Mouse (Mus musculus): ENCODE results near the gene Gmds. TPM values are rescaled to one million over a fixed set of nuclear protein-coding genes. Genes with fewer than 3 reads are reported as not detected.
A peak's percentile ranks its signal among the peaks of the same experiment; 100 is the strongest.

The Gmds gene
- polyA plus RNA-seq, 1 experiment from 2014 or later: 133 TPM

DNA sequence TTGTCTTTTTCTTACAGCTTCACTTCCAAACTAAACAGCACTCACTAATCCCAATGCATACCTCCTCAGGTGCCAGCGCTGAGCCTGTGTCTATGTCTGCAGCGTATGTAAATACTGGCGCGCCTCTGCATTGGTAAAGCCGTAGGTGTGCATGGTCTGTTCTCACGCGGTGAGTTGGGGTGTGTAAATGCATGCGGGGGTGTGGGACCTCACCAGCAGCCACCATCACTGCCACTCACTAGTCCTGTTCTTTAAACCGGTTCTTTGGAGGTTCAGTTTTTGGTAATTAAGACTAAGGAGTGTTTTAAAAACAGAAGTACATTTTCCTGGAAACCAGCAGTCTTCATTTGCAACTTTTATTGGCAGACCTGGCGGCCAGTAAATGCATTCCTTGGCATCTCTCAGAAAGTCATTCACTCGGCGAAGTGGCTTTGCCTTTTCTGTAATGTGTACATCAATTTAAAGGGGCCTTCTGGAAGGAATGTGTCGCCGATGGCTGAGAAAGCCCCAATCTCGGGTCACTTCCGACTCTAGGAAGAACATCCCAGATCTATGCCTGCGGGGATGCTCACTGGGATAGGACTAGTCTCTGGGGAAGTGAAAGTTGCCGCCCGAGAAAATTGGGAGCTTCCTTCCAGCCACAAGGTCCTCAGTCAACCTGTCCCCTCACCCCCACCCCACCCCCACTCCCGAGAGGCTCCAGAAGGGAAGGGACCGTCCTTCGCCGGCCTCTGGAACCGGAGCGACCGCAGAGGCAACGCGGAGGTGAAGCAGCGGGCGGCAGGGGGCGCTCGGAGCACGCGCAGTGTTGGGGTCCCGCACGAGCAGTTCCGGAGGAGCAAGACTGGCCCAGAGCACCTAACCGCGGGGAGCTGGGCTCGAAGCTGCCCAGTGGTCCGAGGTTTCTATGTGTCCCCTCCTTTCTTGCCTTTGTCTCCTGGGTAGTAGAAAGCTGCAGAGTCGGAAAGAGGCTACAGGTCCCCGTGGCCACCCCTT, 537.7 kb downstream of the Gmds start:
- WGBS: 2% methylated on average over 43 of the region's 43 CpGs
- ATAC-seq (replicated peaks; ENCODE audit: low FRiP score, low TSS enrichment, low read depth) (peak; percentile 79), DNase-seq (ENCODE audit: low spot score) (peak; percentile 96)
- Histone ChIP-seq H3K9ac (ENCODE audit: low read length) (no peak overlapping the region), H3K4me2 (ENCODE audit: low read length) (peak overlapping the region; percentile 48), H3K4me3 (ENCODE audit: low read depth, low read length) (peak overlapping the region; percentile 30), H3K36me3 (ENCODE audit: control insufficient read depth, insufficient read depth, low read length) (no peaks in the 10 kb centered on the region), H3K4me1 (replicated peaks; ENCODE audit: control insufficient read depth, insufficient read depth, low read length) (0 out of 2 replicates have a peak, but pooled peaks cover 18% of the 10 kb centered on the region), H3K27ac (ENCODE audit: low read depth) (no peak overlapping the region), H3K27me3 (replicated peaks; ENCODE audit: control insufficient read depth, insufficient read depth, low read length) (peaks cover 88% of the 10 kb centered on the region), H3K9me3 (ENCODE audit: control insufficient read depth, low read length) (no peaks in the 10 kb centered on the region)

DNA sequence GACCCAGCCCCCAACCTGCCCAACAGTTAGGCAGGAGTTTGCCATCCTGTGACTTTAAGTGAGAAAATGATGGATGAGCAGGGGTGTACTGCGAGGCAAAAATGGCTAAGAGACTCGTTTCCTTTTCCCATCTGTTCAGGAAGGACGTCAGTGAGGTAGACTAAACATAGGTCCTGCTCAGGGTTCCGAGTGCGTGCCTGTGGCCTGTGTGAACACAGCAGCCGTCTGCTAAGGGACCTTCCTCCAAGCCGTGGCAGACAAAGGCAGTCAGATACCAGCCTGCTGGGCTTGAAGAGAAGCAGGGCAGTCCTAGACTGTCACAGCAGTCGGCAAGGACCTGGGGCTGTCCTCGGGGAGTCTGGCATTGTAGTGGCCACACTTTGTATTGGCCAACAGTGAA, 540.5 kb downstream of the Gmds start:
- ATAC-seq (replicated peaks; ENCODE audit: low FRiP score, low TSS enrichment, low read depth) (no peak), DNase-seq (ENCODE audit: low spot score) (peak; percentile 56)
- Histone ChIP-seq H3K4me2 (ENCODE audit: low read length) (no peak overlapping the region), H3K27ac (ENCODE audit: low read depth) (no peak overlapping the region), H3K9me3 (ENCODE audit: control insufficient read depth, low read length) (no peaks in the 10 kb centered on the region), H3K27me3 (replicated peaks; ENCODE audit: control insufficient read depth, insufficient read depth, low read length) (peaks cover 64% of the 10 kb centered on the region), H3K4me1 (replicated peaks; ENCODE audit: control insufficient read depth, insufficient read depth, low read length) (0 out of 2 replicates have a peak, but pooled peaks cover 18% of the 10 kb centered on the region), H3K4me3 (ENCODE audit: low read depth, low read length) (no peak overlapping the region), H3K36me3 (ENCODE audit: control insufficient read depth, insufficient read depth, low read length) (no peaks in the 10 kb centered on the region), H3K9ac (ENCODE audit: low read length) (no peak overlapping the region)
- 16% methylated on average over 9 of the region's 9 CpGs for WGBS

- Histone ChIP-seq H3K4me2 (ENCODE audit: low read length) (no peak overlapping the region), H3K9ac (ENCODE audit: low read length) (no peak overlapping the region), H3K4me1 (replicated peaks; ENCODE audit: control insufficient read depth, insufficient read depth, low read length) (0 out of 2 replicates have a peak, but pooled peaks cover 18% of the 10 kb centered on the region), H3K27me3 (replicated peaks; ENCODE audit: control insufficient read depth, insufficient read depth, low read length) (peaks cover 56% of the 10 kb centered on the region), H3K9me3 (ENCODE audit: control insufficient read depth, low read length) (no peaks in the 10 kb centered on the region), H3K27ac (ENCODE audit: low read depth) (no peak overlapping the region), H3K4me3 (ENCODE audit: low read depth, low read length) (no peak overlapping the region), H3K36me3 (ENCODE audit: control insufficient read depth, insufficient read depth, low read length) (no peaks in the 10 kb centered on the region)
- WGBS: 42% methylated on average over 10 of the region's 10 CpGs
- no peak for DNase-seq (ENCODE audit: low spot score)
- no peak for ATAC-seq (replicated peaks; ENCODE audit: low FRiP score, low TSS enrichment, low read depth)
Measured at GRCm38 (mm10) chr13:31797346-31797745, 541.2 kb downstream of the Gmds start.

DNA sequence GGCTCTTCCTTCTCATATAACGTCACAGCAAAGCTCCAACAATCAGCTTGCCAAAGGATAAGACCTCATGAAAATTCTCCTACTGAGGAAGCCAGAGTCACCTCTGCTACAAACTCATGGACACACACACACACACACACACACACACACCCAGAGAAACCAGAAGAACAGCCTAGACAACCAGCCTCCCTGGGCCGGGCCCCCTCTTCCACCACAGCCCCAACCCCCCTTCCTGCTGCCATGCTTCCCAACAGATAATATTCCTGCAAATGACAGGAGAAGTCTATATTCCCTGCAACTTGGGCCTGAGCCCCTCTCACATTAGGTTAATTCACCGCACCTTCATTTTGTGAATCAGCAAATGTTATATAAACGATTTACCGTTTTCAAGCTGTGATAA, 545.4 kb downstream of the Gmds start:
- Histone ChIP-seq H3K27ac (ENCODE audit: low read depth) (no peak overlapping the region), H3K36me3 (ENCODE audit: control insufficient read depth, insufficient read depth, low read length) (no peaks in the 10 kb centered on the region), H3K4me3 (ENCODE audit: low read depth, low read length) (no peak overlapping the region), H3K9ac (ENCODE audit: low read length) (no peak overlapping the region), H3K9me3 (ENCODE audit: control insufficient read depth, low read length) (no peaks in the 10 kb centered on the region), H3K4me1 (replicated peaks; ENCODE audit: control insufficient read depth, insufficient read depth, low read length) (0 out of 2 replicates have a peak, but pooled peaks cover 4% of the 10 kb centered on the region), H3K27me3 (replicated peaks; ENCODE audit: control insufficient read depth, insufficient read depth, low read length) (peaks cover 15% of the 10 kb centered on the region), H3K4me2 (ENCODE audit: low read length) (peak overlapping the region; percentile 49)
- DNase-seq (ENCODE audit: low spot score) (no peak), ATAC-seq (replicated peaks; ENCODE audit: low FRiP score, low TSS enrichment, low read depth) (no peak)
- 26% methylated on average over 5 of the region's 5 CpGs for WGBS

DNA sequence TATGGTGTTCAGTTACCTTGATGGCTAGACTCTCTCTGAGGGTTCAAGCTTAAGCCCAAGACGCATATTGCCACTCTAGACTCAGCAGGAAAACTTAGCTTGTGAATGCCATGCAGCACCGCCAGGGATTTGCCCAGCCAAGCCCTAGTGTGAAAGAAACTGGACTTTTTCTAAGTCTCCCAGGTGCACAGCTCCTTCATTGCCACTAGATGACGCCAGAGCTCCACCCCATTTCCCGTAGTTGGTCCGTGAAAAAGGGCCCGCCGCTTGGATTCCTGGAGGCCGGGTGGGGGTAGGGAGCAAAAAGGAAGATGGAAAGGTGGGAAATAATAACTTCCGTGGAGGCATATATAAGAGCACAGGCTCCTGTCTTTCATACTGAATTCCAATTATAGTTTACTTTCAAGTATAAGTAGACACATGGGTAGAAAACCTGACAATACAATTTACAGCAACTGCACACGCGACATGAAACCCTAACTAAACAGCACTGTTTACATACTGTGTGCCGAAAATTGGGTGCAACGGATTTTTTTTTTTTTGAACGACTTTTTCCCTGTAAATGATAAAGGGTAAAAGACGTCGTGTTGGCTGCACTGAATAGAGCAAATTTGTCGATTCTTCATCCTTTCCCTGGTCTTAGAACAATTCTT, 545.9 kb downstream of the Gmds start:
- ATAC-seq (replicated peaks; ENCODE audit: low FRiP score, low TSS enrichment, low read depth): peak; percentile 50; the same call in 1 of the 2 replicates

GRCm38 (mm10) chr13:31784757-31785156, 553.8 kb downstream of the Gmds start:
- DNase-seq (ENCODE audit: low spot score) (no peak), ATAC-seq (replicated peaks; ENCODE audit: low FRiP score, low TSS enrichment, low read depth) (no peak)
- Histone ChIP-seq H3K27me3 (replicated peaks; ENCODE audit: control insufficient read depth, insufficient read depth, low read length) (no peaks in the 10 kb centered on the region), H3K36me3 (ENCODE audit: control insufficient read depth, insufficient read depth, low read length) (no peaks in the 10 kb centered on the region), H3K9ac (ENCODE audit: low read length) (no peak overlapping the region), H3K4me1 (replicated peaks; ENCODE audit: control insufficient read depth, insufficient read depth, low read length) (no peaks in the 10 kb centered on the region), H3K4me2 (ENCODE audit: low read length) (no peak overlapping the region), H3K9me3 (ENCODE audit: control insufficient read depth, low read length) (no peaks in the 10 kb centered on the region), H3K4me3 (ENCODE audit: low read depth, low read length) (no peak overlapping the region), H3K27ac (ENCODE audit: low read depth) (no peak overlapping the region)
- 66% methylated on average over 7 of the region's 7 CpGs for WGBS

More for the DNA sequence above, 545.9 kb downstream of the Gmds start:
- Histone ChIP-seq H3K9me3 (ENCODE audit: control insufficient read depth, low read length) (no peaks in the 10 kb centered on the region), H3K4me2 (ENCODE audit: low read length) (peak overlapping the region; percentile 49), H3K4me3 (ENCODE audit: low read depth, low read length) (peak overlapping the region; percentile 19), H3K27ac (ENCODE audit: low read depth) (no peak overlapping the region), H3K36me3 (ENCODE audit: control insufficient read depth, insufficient read depth, low read length) (no peaks in the 10 kb centered on the region), H3K27me3 (replicated peaks; ENCODE audit: control insufficient read depth, insufficient read depth, low read length) (peaks cover 9% of the 10 kb centered on the region), H3K4me1 (replicated peaks; ENCODE audit: control insufficient read depth, insufficient read depth, low read length) (0 out of 2 replicates have a peak, but pooled peaks cover 3% of the 10 kb centered on the region), H3K9ac (ENCODE audit: low read length) (no peak overlapping the region)
- WGBS: 10% methylated on average over 17 of the region's 17 CpGs
- peak; percentile 81 for DNase-seq (ENCODE audit: low spot score)

DNA sequence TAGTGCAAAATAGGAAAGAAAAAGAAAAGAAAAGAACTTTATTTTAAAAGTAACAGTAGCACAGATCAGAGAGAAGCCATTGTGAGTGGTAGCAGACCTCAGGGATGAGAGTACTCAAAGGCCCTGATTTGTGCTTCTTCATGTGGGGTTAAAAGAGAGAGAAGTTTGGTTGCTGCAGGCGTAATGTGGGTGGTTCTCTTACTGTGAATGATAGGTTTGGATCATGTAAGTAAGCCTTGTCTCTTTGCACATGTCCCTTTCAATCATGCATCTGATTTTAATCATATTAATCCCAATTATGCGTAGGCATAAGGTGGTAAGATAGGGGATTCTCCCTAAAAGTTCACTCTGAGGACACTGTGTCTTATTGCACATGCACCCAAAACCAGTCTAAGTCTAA, 556.5 kb downstream of the Gmds start:
- H3K4me3 ChIP-seq (ENCODE audit: low read depth, low read length): no peak overlapping the region
- no peak for ATAC-seq (replicated peaks; ENCODE audit: low FRiP score, low TSS enrichment, low read depth)
- no peak overlapping the region for H3K4me2 ChIP-seq (ENCODE audit: low read length)
- no peaks in the 10 kb centered on the region for H3K9me3 ChIP-seq (ENCODE audit: control insufficient read depth, low read length)
- H3K27me3 ChIP-seq (replicated peaks; ENCODE audit: control insufficient read depth, insufficient read depth, low read length): no peaks in the 10 kb centered on the region
- WGBS: 90% methylated on average over 2 of the region's 2 CpGs
- H3K36me3 ChIP-seq (ENCODE audit: control insufficient read depth, insufficient read depth, low read length): no peaks in the 10 kb centered on the region
- no peaks in the 10 kb centered on the region for H3K4me1 ChIP-seq (replicated peaks; ENCODE audit: control insufficient read depth, insufficient read depth, low read length)
- H3K9ac ChIP-seq (ENCODE audit: low read length): no peak overlapping the region
- no peak overlapping the region for H3K27ac ChIP-seq (ENCODE audit: low read depth)
- no peak for DNase-seq (ENCODE audit: low spot score)

- no peak overlapping the region for H3K4me3 ChIP-seq (ENCODE audit: low read depth, low read length)
- H3K36me3 ChIP-seq (ENCODE audit: control insufficient read depth, insufficient read depth, low read length): no peaks in the 10 kb centered on the region
- H3K9ac ChIP-seq (ENCODE audit: low read length): no peak overlapping the region
- 90% methylated on average over 3 of the region's 3 CpGs for WGBS
- no peak overlapping the region for H3K4me2 ChIP-seq (ENCODE audit: low read length)
- ATAC-seq (replicated peaks; ENCODE audit: low FRiP score, low TSS enrichment, low read depth): no peak
- no peaks in the 10 kb centered on the region for H3K27me3 ChIP-seq (replicated peaks; ENCODE audit: control insufficient read depth, insufficient read depth, low read length)
- H3K4me1 ChIP-seq (replicated peaks; ENCODE audit: control insufficient read depth, insufficient read depth, low read length): no peaks in the 10 kb centered on the region
- H3K27ac ChIP-seq (ENCODE audit: low read depth): no peak overlapping the region
- no peaks in the 10 kb centered on the region for H3K9me3 ChIP-seq (ENCODE audit: control insufficient read depth, low read length)
- DNase-seq (ENCODE audit: low spot score): no peak
Measured at GRCm38 (mm10) chr13:31780299-31780698, 558.2 kb downstream of the Gmds start.
